Mouse (Mus musculus): Measurements from ENCODE around the gene Gm2663. TPM values are rescaled to one million over a fixed set of nuclear protein-coding genes. Genes with fewer than 3 reads are reported as not detected.
"Not testable (repeated sequence)": the region's sequence is repeated elsewhere in the genome, so short reads cannot be mapped to it uniquely, and the experiment has no call there.

Gene Gm2663
- polyA plus RNA-seq, 1 experiment from 2014 or later, result not detected

- WGBS, result 78% methylated on average over 2 of the region's 2 CpGs
- no peak for ATAC-seq (ENCODE audit: low FRiP score)
- Histone ChIP-seq H3K9me3 (replicated peaks) (no peaks in the 10 kb centered on the region), H3K4me3 (no peak overlapping the region), H3K36me3 (no peaks in the 10 kb centered on the region), H3K27me3 (no peaks in the 10 kb centered on the region), H3K27ac (no peak overlapping the region), H3K9ac (no peak overlapping the region), H3K4me2 (replicated peaks) (no peak overlapping the region), H3K4me1 (no peaks in the 10 kb centered on the region)
Measured at GRCm38 (mm10) chr6:41019140-41019539, 19.9 kb upstream of the Gm2663 start.

GRCm38 (mm10) chr6:41018629-41019028 is 19.4 kb upstream of the Gm2663 start:
- H3K36me3 ChIP-seq, result no peaks in the 10 kb centered on the region
- no peak overlapping the region for H3K4me3 ChIP-seq
- H3K4me2 ChIP-seq (replicated peaks), result no peak overlapping the region
- H3K9me3 ChIP-seq (replicated peaks), result no peaks in the 10 kb centered on the region
- no peak overlapping the region for H3K27ac ChIP-seq
- 77% methylated on average over 2 of the region's 2 CpGs for WGBS
- ATAC-seq (ENCODE audit: low FRiP score), result no peak
- no peaks in the 10 kb centered on the region for H3K4me1 ChIP-seq
- H3K9ac ChIP-seq, result no peak overlapping the region
- no peaks in the 10 kb centered on the region for H3K27me3 ChIP-seq

GRCm38 (mm10) chr6:41015065-41015464 is 15.8 kb upstream of the Gm2663 start:
- Histone ChIP-seq H3K4me3 (no peak overlapping the region), H3K36me3 (no peaks in the 10 kb centered on the region), H3K9me3 (replicated peaks) (no peaks in the 10 kb centered on the region), H3K27ac (no peak overlapping the region), H3K27me3 (no peaks in the 10 kb centered on the region), H3K4me2 (replicated peaks) (no peak overlapping the region), H3K9ac (no peak overlapping the region), H3K4me1 (no peaks in the 10 kb centered on the region)
- 72% methylated on average over 4 of the region's 4 CpGs for WGBS
- no peak for ATAC-seq (ENCODE audit: low FRiP score)

- not testable (repeated sequence) for H3K4me3 ChIP-seq; H3K27me3 ChIP-seq; H3K27ac ChIP-seq; H3K4me2 ChIP-seq (replicated peaks); ATAC-seq (ENCODE audit: low FRiP score); H3K36me3 ChIP-seq; H3K9me3 ChIP-seq (replicated peaks); H3K9ac ChIP-seq; H3K4me1 ChIP-seq
- 94% methylated on average over 2 of the region's 2 CpGs for WGBS
Measured at GRCm38 (mm10) chr6:40964454-40964853, 34.8 kb downstream of the Gm2663 start, which contains the start of gene 1810009J06Rik. Gene 1810009J06Rik (plus strand): TSS chr6:40964754.

- H3K27me3 ChIP-seq, result no peaks in the 10 kb centered on the region
- no peak overlapping the region for H3K9ac ChIP-seq
- no peaks in the 10 kb centered on the region for H3K9me3 ChIP-seq (replicated peaks)
- H3K36me3 ChIP-seq, result no peaks in the 10 kb centered on the region
- no peak for ATAC-seq (ENCODE audit: low FRiP score)
- 69% methylated on average over 2 of the region's 2 CpGs for WGBS
- H3K4me1 ChIP-seq, result no peaks in the 10 kb centered on the region
- H3K27ac ChIP-seq, result no peak overlapping the region
- no peak overlapping the region for H3K4me3 ChIP-seq
- no peak overlapping the region for H3K4me2 ChIP-seq (replicated peaks)
Measured at GRCm38 (mm10) chr6:40953716-40954115, 45.6 kb downstream of the Gm2663 start.

- Histone ChIP-seq H3K27ac (no peak within 1 kb of the TSS), H3K4me1 (no peaks in the 10 kb centered on the region), H3K27me3 (no peaks in the 10 kb centered on the region), H3K9ac (no peak within 1 kb of the TSS), H3K9me3 (replicated peaks) (no peaks in the 10 kb centered on the region), H3K36me3 (no peaks in the 10 kb centered on the region), H3K4me2 (replicated peaks) (no peak within 1 kb of the TSS), H3K4me3 (no peak within 1 kb of the TSS)
- ATAC-seq (ENCODE audit: low FRiP score), result no peak
Measured at GRCm38 (mm10) chr6:40951770-40952169, 47.5 kb downstream of the Gm2663 start, which contains the start of gene Gm4744. Gene Gm4744 (minus strand): TSS chr6:40951870.

Other genes with a start within 250 kb of the Gm2663 start
- not detected in 2 replicates for gene Moxd2, start 112.0 kb downstream of the Gm2663 start, polyA plus RNA-seq (2016; fragmentation: Nextera tagmentation; extraction: Ambion mirVana)
- not detected in 2 replicates for gene Prss58, start 99.1 kb downstream of the Gm2663 start, polyA plus RNA-seq (2016; fragmentation: Nextera tagmentation; extraction: Ambion mirVana)
- not detected in 2 replicates for gene 1700074P13Rik, start 58.9 kb downstream of the Gm2663 start, polyA plus RNA-seq (2016; fragmentation: Nextera tagmentation; extraction: Ambion mirVana)
- gene Gm4744, start 47.6 kb downstream of the Gm2663 start, polyA plus RNA-seq (2016; fragmentation: Nextera tagmentation; extraction: Ambion mirVana), result not detected in 2 replicates
- not detected in 2 replicates for gene 1810009J06Rik, start 34.7 kb downstream of the Gm2663 start, polyA plus RNA-seq (2016; fragmentation: Nextera tagmentation; extraction: Ambion mirVana)
- gene 2210010C04Rik, start 36.0 kb upstream of the Gm2663 start, polyA plus RNA-seq (2016; fragmentation: Nextera tagmentation; extraction: Ambion mirVana), result not detected in 2 replicates